Comparison of ENCODE assay signal across 8 mouse cellular contexts in genomic region chr6:113038735-113039058, GRCm38 (mm10). TPM values are rescaled to one million over a fixed set of nuclear protein-coding genes. Genes with fewer than 3 reads are reported as not detected.
DNase-seq lines count a peak whose midpoint lies in the region; ATAC-seq and TF ChIP-seq lines count a peak whose summit lies in the region.

No protein-coding gene starts in this region.

- H3K27ac ChIP-seq in heart, embryonic 11.5 days (ENCODE audit: low read depth, low read length) = no peak overlapping the region
- peak overlapping the region; percentile 57 for H3K27ac ChIP-seq in ES-E14 (ENCODE audit: insufficient read depth, low read depth, low read length, poor library complexity, severe bottlenecking)
- peak overlapping the region; percentile 43; the same call in 1 of the 2 replicates for H3K27ac ChIP-seq in hindbrain, embryonic 14.5 days
- H3K27ac ChIP-seq in midbrain, embryonic 10.5 days (replicated peaks) = peak overlapping the region; percentile 84

- ATAC-seq in heart, embryonic 11.5 days (replicated peaks; ENCODE audit: insufficient number of reproducible peaks, low FRiP score, low TSS enrichment) = no peak
- no peak for ATAC-seq in hindbrain, embryonic 14.5 days (ENCODE audit: low FRiP score)

- no peak overlapping the region; the same call in 1 of the 2 replicates for H3K4me3 ChIP-seq in heart, embryonic 11.5 days (ENCODE audit: low read depth, low read length)
- no peak overlapping the region for H3K4me3 ChIP-seq in ES-E14 (ENCODE audit: insufficient read depth in 1 of 2, low read depth in 1 of 2, low read length in 2 of 2, poor library complexity in 1 of 2, severe bottlenecking in 1 of 2)
- H3K4me3 ChIP-seq in hindbrain, embryonic 14.5 days (replicated peaks; ENCODE audit: low read length) = no peak overlapping the region
- peak overlapping the region; percentile 38; the same call in 1 of the 2 replicates for H3K4me3 ChIP-seq in midbrain, embryonic 10.5 days

- DNase-seq in heart, adult 8-10 months (ENCODE audit: low spot score) = no peak
- DNase-seq in ES-E14 (ENCODE audit: low read depth, low spot score) = no peak
- no peak for DNase-seq in hindbrain, embryonic 14.5 days (ENCODE audit: low spot score)
- DNase-seq in midbrain, embryonic 10.5 days (ENCODE audit: low spot score) = no peak
- DNase-seq in embryo, embryonic 10.5 days (ENCODE audit: low spot score) = no peak
- DNase-seq in frontal cortex, postnatal 10 days (ENCODE audit: low spot score in 2 of 2) = no peak
- DNase-seq in urinary bladder, postnatal 10 days (ENCODE audit: low spot score) = no peak

- WGBS in heart, embryonic 11.5 days (ENCODE audit: insufficient replicate concordance) = 46% methylated on average over 5 of the region's 5 CpGs
- 46% methylated on average over 5 of the region's 5 CpGs for WGBS in hindbrain, embryonic 14.5 days
- WGBS in midbrain, embryonic 10.5 days = 50% methylated on average over 5 of the region's 5 CpGs

- H3K9me3 ChIP-seq in heart, embryonic 11.5 days (replicated peaks; ENCODE audit: control insufficient read depth, low read length) = no peaks in the 10 kb centered on the region
- no peaks in the 10 kb centered on the region for H3K9me3 ChIP-seq in ES-E14 (ENCODE audit: control insufficient read depth, insufficient read depth, low read depth, low read length)
- no peaks in the 10 kb centered on the region for H3K9me3 ChIP-seq in hindbrain, embryonic 14.5 days (ENCODE audit: control insufficient read depth, low read length)
- H3K9me3 ChIP-seq in midbrain, embryonic 10.5 days (replicated peaks) = no peaks in the 10 kb centered on the region

- in situ Hi-C loops in ES-E14 (cut with MboI; ENCODE audit: low sequenced_read_pairs in 2 of 2, unreplicated experiment in 2 of 2) = no loop called here

- peaks cover 3% of the 10 kb centered on the region; the same call in 1 of the 2 replicates for H3K27me3 ChIP-seq in heart, embryonic 11.5 days (ENCODE audit: control insufficient read depth, insufficient read depth, low read length)
- no peaks in the 10 kb centered on the region for H3K27me3 ChIP-seq in hindbrain, embryonic 14.5 days (ENCODE audit: control insufficient read depth, insufficient read depth, low read length)
- H3K27me3 ChIP-seq in midbrain, embryonic 10.5 days (ENCODE audit: low read depth, poor library complexity, severe bottlenecking) = no peaks in the 10 kb centered on the region

- H3K4me2 ChIP-seq in heart, embryonic 11.5 days = peak overlapping the region; percentile 57
- peak overlapping the region; percentile 42 for H3K4me2 ChIP-seq in hindbrain, embryonic 14.5 days (replicated peaks)

- 0 out of 2 replicates have a peak, but pooled peaks cover 3% of the 10 kb centered on the region for H3K4me1 ChIP-seq in heart, embryonic 11.5 days (ENCODE audit: control insufficient read depth, insufficient read depth, low read length)
- peaks cover 3 to 5% of the 10 kb centered on the region in 2 experiments; a peak in 2 of 4 replicates for H3K4me1 ChIP-seq in ES-E14 (ENCODE audit: control insufficient read depth in 2 of 2, insufficient read depth in 2 of 2, low read length in 2 of 2, poor library complexity in 1 of 2)
- H3K4me1 ChIP-seq in hindbrain, embryonic 14.5 days (replicated peaks; ENCODE audit: control insufficient read depth, insufficient read depth, low read length) = 0 out of 2 replicates have a peak, but pooled peaks cover 3% of the 10 kb centered on the region
- H3K4me1 ChIP-seq in midbrain, embryonic 10.5 days = peaks cover 20% of the 10 kb centered on the region

- no peaks in the 10 kb centered on the region for H3K36me3 ChIP-seq in heart, embryonic 11.5 days (ENCODE audit: control insufficient read depth, insufficient read depth, low read length)
- no peaks in the 10 kb centered on the region for H3K36me3 ChIP-seq in ES-E14 (ENCODE audit: control insufficient read depth, insufficient read depth, low read length, poor library complexity, severe bottlenecking)
- H3K36me3 ChIP-seq in hindbrain, embryonic 14.5 days (replicated peaks; ENCODE audit: control insufficient read depth, insufficient read depth) = no peaks in the 10 kb centered on the region
- H3K36me3 ChIP-seq in midbrain, embryonic 10.5 days = no peaks in the 10 kb centered on the region

- H3K9ac ChIP-seq in heart, embryonic 11.5 days (ENCODE audit: low read depth, low read length) = peak overlapping the region; percentile 35; the same call in 1 of the 2 replicates
- H3K9ac ChIP-seq in ES-E14 (ENCODE audit: insufficient read depth, low read depth, low read length, poor library complexity, severe bottlenecking) = 0 out of 2 replicates have a peak overlapping the region, but pooled peaks have one; percentile 26
- H3K9ac ChIP-seq in hindbrain, embryonic 14.5 days = peak overlapping the region; percentile 39

TF ChIP-seq in ES-E14, 5 proteins besides CTCF, POLR2A, EP300 and RAD21:
- TF ChIP-seq HCFC1 (IDR thresholded peaks at IDR 0.05; ENCODE audit: borderline replicate concordance, insufficient read depth, low read length) (no peak), ZC3H11A (IDR thresholded peaks at IDR 0.05; ENCODE audit: borderline replicate concordance, low read depth, low read length) (no peak), MAFK (IDR thresholded peaks at IDR 0.05; ENCODE audit: insufficient read depth, low read depth, low read length) (no peak), ZNF384 (IDR thresholded peaks at IDR 0.05; ENCODE audit: low read depth, low read length) (no peak), CHD2 (IDR thresholded peaks at IDR 0.05; ENCODE audit: low read depth, low read length) (no peak)

RNA-seq across cellular contexts. Expression of gene Thumpd3, which starts 7.3 kb away (rescaled TPM):
- polyA plus RNA-seq in heart, embryonic 11.5 days (2014; fragmentation: Nextera tagmentation; extraction: Ambion mirVana) = 41.0 and 41.6 TPM in 2 replicates
- total RNA-seq in heart, adult 8-10 months (2022) = 10 to 100 TPM; 20.1 to 24.8 (median 23.4) TPM
- total RNA-seq in ES-E14 (2012; rRNA removed) = 52.9 and 63.6 TPM in 2 replicates
- 45.5 and 49.1 TPM in 2 replicates for polyA plus RNA-seq in hindbrain, embryonic 14.5 days (2014; fragmentation: Nextera tagmentation; extraction: Ambion mirVana)
- 73.2 and 74.9 TPM in 2 replicates for polyA plus RNA-seq in midbrain, embryonic 10.5 days (2016; fragmentation: Nextera tagmentation; extraction: Ambion mirVana)

RNA-seq across cellular contexts. Expression of gene Setd5, which starts 38.5 kb away (rescaled TPM):
- polyA plus RNA-seq in heart, embryonic 11.5 days (2014; fragmentation: Nextera tagmentation; extraction: Ambion mirVana) = 72.3 and 86.9 TPM in 2 replicates
- 10 to 100 TPM; 31.2 to 34.4 (median 33.0) TPM for total RNA-seq in heart, adult 8-10 months (2022)
- total RNA-seq in ES-E14 (2012; rRNA removed) = 79.4 and 81.4 TPM in 2 replicates
- polyA plus RNA-seq in hindbrain, embryonic 14.5 days (2014; fragmentation: Nextera tagmentation; extraction: Ambion mirVana) = 53.3 and 58.7 TPM in 2 replicates
- 74.3 and 79.0 TPM in 2 replicates for polyA plus RNA-seq in midbrain, embryonic 10.5 days (2016; fragmentation: Nextera tagmentation; extraction: Ambion mirVana)
